Mouse (Mus musculus) kidney, postnatal 0 days (tissue): Measurements from ENCODE around the gene Onecut3. TPM values are rescaled to one million over a fixed set of nuclear protein-coding genes. Genes with fewer than 3 reads are reported as not detected.

Experiments
- ATAC-seq: fragments of 200-750 bp; cut with Nextera tagmentation; replicated peaks from 2 replicates; pipeline ENCODE4 v1.8.0; 2017; ENCODE audit warnings: low read depth, moderate number of reproducible peaks, moderate TSS enrichment, moderate library complexity; ENCODE audit not compliant: low FRiP score
- DNase-seq: peaks from one replicate; pipeline ENCODE4 v3.0.0-alpha.2; 2016; ENCODE audit warnings: low spot score
- H3K27ac ChIP-seq: fragments of 300-500 bp; sonication (generic); 2 replicates; pipeline ENCODE4 v1.5.1; 2014; ENCODE audit warnings: mild to moderate bottlenecking
- H3K27me3 ChIP-seq: fragments of 300-500 bp; sonication (generic); 2 replicates; pipeline ENCODE4 v1.6.1; 2014; ENCODE audit warnings: low read length, mixed read lengths; ENCODE audit not compliant: insufficient read depth
- H3K36me3 ChIP-seq: fragments of 300-500 bp; sonication (generic); 2 replicates; pipeline ENCODE4 v1.6.1; 2014; ENCODE audit warnings: low read length, mixed read lengths; ENCODE audit not compliant: insufficient read depth
- H3K4me1 ChIP-seq: fragments of 300-500 bp; sonication (generic); replicated peaks from 2 replicates; pipeline ENCODE4 v1.6.1; 2014; ENCODE audit warnings: antibody characterized with exemption, low read length, mixed read lengths; ENCODE audit not compliant: insufficient read depth
- H3K4me2 ChIP-seq: fragments of 300-500 bp; sonication (generic); 2 replicates; pipeline ENCODE4 v1.6.1; 2014; ENCODE audit warnings: mild to moderate bottlenecking, low read length, moderate library complexity, mixed read lengths
- H3K4me3 ChIP-seq: fragments of 300-500 bp; sonication (generic); replicated peaks from 2 replicates; pipeline ENCODE4 v1.5.1; 2014; ENCODE audit warnings: low read depth, low read length
- H3K9ac ChIP-seq: fragments of 300-500 bp; sonication (generic); 2 replicates; pipeline ENCODE4 v1.6.1; 2014; ENCODE audit warnings: low read depth, low read length
- H3K9me3 ChIP-seq: fragments of 300-500 bp; sonication (generic); replicated peaks from 2 replicates; pipeline ENCODE4 v1.6.1; 2016; ENCODE audit warnings: low read length, inconsistent platforms, mixed read lengths
- CTCF ChIP-seq: IDR thresholded peaks from 2 replicates; pipeline ENCODE4 v1.5.1; 2016; ENCODE audit warnings: antibody characterized with exemption, low read depth, mild to moderate bottlenecking, moderate library complexity
- WGBS: fragments of 180-500 bp; shearing (Covaris S2); extraction: QIAGEN DNeasy Blood & Tissue Kit; methylation state at CpG from one replicate; pipeline ENCODE4 v1.1.7; 2014; 5-methylcytosine and 5-hydroxymethylcytosine counted together
- polyA plus RNA-seq: library from polyadenylated mRNA; unstranded; fragments of >200 nt; fragmentation: Nextera tagmentation; extraction: Ambion mirVana; gene quantifications from 2 replicates; pipeline ENCODE4 v1.2.1, GENCODE M21; 2015

Gene Onecut3
- polyA plus RNA-seq, 1 experiment from 2014 or later: not detected

GRCm38 (mm10) chr10:80455697-80456096 is 38.9 kb upstream of the Onecut3 start:
- Histone ChIP-seq H3K27ac (no peak overlapping the region), H3K36me3 (no peaks in the 10 kb centered on the region), H3K4me1 (no peaks in the 10 kb centered on the region), H3K9ac (no peak overlapping the region), H3K4me2 (no peak overlapping the region), H3K9me3 (no peaks in the 10 kb centered on the region), H3K27me3 (no peaks in the 10 kb centered on the region), H3K4me3 (no peak overlapping the region)
- 82% methylated on average over 5 of the region's 5 CpGs for whole genome bisulfite sequencing
- ATAC-seq: no peak
- no peak for TF ChIP-seq CTCF
- no peak for DNase-seq

DNA sequence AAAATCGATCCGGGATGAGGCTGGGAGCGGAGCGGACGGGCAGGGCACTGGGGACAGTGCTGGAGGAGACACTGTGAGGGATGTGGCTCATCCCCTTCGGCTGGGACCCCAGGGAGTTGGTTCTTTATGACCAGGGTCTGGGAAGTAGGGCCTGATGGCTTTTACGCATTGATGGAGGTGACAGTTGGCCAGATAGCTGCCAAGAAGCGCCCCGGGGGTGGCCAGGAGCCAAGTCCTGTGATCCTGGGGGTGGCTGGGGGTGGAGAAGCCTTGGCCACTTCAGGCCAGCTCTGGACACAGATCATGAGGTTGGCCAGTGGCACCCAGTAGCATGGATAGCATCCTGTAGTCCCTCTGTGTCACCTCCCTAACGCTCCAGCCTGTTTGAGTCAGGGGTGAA is 35.4 kb upstream of the Onecut3 start:
- 48% methylated on average over 10 of the region's 10 CpGs for WGBS
- H3K9ac ChIP-seq: no peak overlapping the region
- DNase-seq (no peak), ATAC-seq (no peak)
- no peak overlapping the region for H3K4me2 ChIP-seq
- no peaks in the 10 kb centered on the region for H3K27me3 ChIP-seq
- no peak overlapping the region for H3K27ac ChIP-seq
- H3K4me3 ChIP-seq: no peak overlapping the region
- no peak for TF ChIP-seq CTCF
- 0 out of 2 replicates have a peak, but pooled peaks cover 3% of the 10 kb centered on the region for H3K4me1 ChIP-seq
- H3K9me3 ChIP-seq: no peaks in the 10 kb centered on the region
- H3K36me3 ChIP-seq: no peaks in the 10 kb centered on the region

DNA sequence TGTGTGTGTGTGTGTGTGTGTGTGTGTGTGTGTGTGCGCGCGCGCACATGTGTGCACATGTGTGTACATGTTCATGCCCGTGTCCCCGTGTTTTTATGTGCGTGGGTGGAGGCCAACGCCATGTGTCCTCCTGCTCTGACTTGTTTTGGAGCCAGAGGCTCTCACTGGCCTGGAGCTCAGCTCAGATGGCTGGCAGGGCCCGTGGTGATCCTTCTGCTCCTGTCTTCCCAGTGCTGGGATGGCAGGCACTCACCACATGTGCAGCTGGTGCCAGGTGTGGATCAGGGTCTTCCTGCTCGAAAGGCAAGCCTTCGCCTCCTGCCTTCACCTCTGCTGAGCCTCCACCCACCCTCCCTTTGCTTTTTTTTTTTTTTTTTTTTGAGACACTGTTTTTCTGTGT is 35.0 kb upstream of the Onecut3 start:
- Histone ChIP-seq H3K36me3 (no peaks in the 10 kb centered on the region), H3K4me3 (no peak overlapping the region), H3K4me1 (0 out of 2 replicates have a peak, but pooled peaks cover 5% of the 10 kb centered on the region), H3K9me3 (no peaks in the 10 kb centered on the region), H3K4me2 (no peak overlapping the region), H3K9ac (no peak overlapping the region), H3K27me3 (no peaks in the 10 kb centered on the region), H3K27ac (no peak overlapping the region)
- ATAC-seq (no peak), DNase-seq (no peak)
- WGBS: 88% methylated on average over 11 of the region's 11 CpGs
- no peak for TF ChIP-seq CTCF

GRCm38 (mm10) chr10:80460324-80460723 is 34.3 kb upstream of the Onecut3 start:
- WGBS: 56% methylated on average over 4 of the region's 4 CpGs
- no peaks in the 10 kb centered on the region for H3K9me3 ChIP-seq

DNA sequence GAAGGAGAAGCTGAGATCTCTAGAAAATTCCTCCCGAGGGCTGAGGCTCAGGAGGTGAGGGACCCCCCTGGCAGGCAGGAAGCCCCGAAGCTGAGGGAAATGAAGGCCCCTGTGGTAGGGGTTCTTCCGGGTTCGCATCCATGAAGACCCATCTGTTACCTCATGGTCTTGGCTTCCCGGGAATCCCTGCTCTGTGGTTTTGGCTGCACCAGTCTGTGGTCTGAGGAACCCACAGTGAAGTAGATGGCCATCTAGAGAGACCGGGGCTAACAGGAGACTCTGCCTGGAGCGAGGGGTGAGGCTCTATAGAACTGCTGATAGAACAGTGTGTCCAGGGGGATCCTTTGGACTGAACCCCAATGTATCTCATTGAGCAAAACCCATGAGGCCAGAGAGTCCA is 33.3 kb upstream of the Onecut3 start:
- ATAC-seq: no peak
- 63% methylated on average over 7 of the region's 7 CpGs for WGBS
- no peak for TF ChIP-seq CTCF

More at GRCm38 (mm10) chr10:80460324-80460723, 34.3 kb upstream of the Onecut3 start:
- Histone ChIP-seq H3K4me2 (no peak overlapping the region), H3K4me1 (0 out of 2 replicates have a peak, but pooled peaks cover 8% of the 10 kb centered on the region), H3K27ac (no peak overlapping the region), H3K9ac (no peak overlapping the region), H3K4me3 (no peak overlapping the region), H3K27me3 (no peaks in the 10 kb centered on the region), H3K36me3 (no peaks in the 10 kb centered on the region)
- no peak for DNase-seq
- TF ChIP-seq CTCF: no peak
- peak; percentile 55 for ATAC-seq

DNA sequence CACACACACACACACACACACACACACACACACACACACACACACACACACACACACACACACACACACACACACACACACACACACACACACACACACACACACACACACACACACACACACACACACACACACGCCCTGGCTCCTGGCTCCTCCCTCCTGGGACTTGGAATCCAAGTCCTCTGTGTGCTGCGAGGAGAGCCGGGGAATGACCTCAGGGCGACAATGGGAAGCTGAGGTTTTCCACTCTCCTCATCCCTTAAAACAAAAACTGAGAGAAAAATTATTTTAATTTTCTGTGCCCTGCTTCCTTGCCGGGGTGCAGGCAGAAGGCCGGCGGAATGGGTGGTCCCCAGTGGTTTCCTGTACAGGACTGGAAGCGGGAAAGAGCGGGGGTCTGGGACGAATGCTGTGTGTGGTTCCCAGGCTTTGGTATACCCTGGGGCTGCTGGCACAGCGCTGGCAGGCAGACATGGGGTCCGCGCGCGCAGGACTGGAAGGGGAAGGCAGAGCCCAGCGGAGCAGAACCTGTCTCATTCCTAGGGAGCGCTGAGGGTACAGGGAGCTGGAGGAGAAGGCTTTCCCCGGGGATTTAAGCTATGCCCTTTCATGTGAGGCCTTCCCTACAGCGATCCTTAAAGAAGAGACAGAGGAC is 30.1 kb upstream of the Onecut3 start:
- H3K9me3 ChIP-seq: no peaks in the 10 kb centered on the region
- ATAC-seq (peak; percentile 66; the same call in 1 of the 2 replicates), DNase-seq (peak; percentile 49)
- TF ChIP-seq CTCF: no peak
- H3K4me2 ChIP-seq: peak overlapping the region; percentile 26; the same call in 1 of the 2 replicates
- H3K9ac ChIP-seq: no peak overlapping the region
- 4% methylated on average over 19 of the region's 19 CpGs for WGBS
- no peaks in the 10 kb centered on the region for H3K27me3 ChIP-seq
- peak overlapping the region; percentile 54 for H3K27ac ChIP-seq
- H3K4me3 ChIP-seq: no peak overlapping the region
- H3K4me1 ChIP-seq: 0 out of 2 replicates have a peak, but pooled peaks cover 8% of the 10 kb centered on the region
- no peaks in the 10 kb centered on the region for H3K36me3 ChIP-seq

More for the DNA sequence above, 33.3 kb upstream of the Onecut3 start:
- Histone ChIP-seq H3K27ac (no peak overlapping the region), H3K4me2 (no peak overlapping the region), H3K4me3 (no peak overlapping the region), H3K27me3 (no peaks in the 10 kb centered on the region), H3K4me1 (0 out of 2 replicates have a peak, but pooled peaks cover 8% of the 10 kb centered on the region), H3K9ac (no peak overlapping the region), H3K9me3 (no peaks in the 10 kb centered on the region), H3K36me3 (no peaks in the 10 kb centered on the region)
- DNase-seq: no peak
